Mouse (Mus musculus): Measurements from ENCODE around the gene Cpa5. TPM values are rescaled to one million over a fixed set of nuclear protein-coding genes. Genes with fewer than 3 reads are reported as not detected.
A peak's percentile ranks its signal among the peaks of the same experiment; 100 is the strongest.

Gene Cpa5
- polyA plus RNA-seq, 1 experiment from 2014 or later: 0.10 TPM

- WGBS: 32% methylated on average over 3 of the region's 3 CpGs
- Histone ChIP-seq H3K4me1 (ENCODE audit: control insufficient read depth, insufficient read depth, low read length) (peaks cover 4% of the 10 kb centered on the region; the same call in 1 of the 2 replicates), H3K27ac (ENCODE audit: low read depth, low read length) (no peak overlapping the region), H3K4me2 (ENCODE audit: low read length) (no peak overlapping the region), H3K9ac (ENCODE audit: low read length) (no peak overlapping the region), H3K27me3 (replicated peaks; ENCODE audit: control insufficient read depth, insufficient read depth, low read length) (no peaks in the 10 kb centered on the region), H3K36me3 (ENCODE audit: control insufficient read depth, insufficient read depth, low read length) (no peaks in the 10 kb centered on the region), H3K9me3 (replicated peaks; ENCODE audit: control insufficient read depth, low read length) (no peaks in the 10 kb centered on the region), H3K4me3 (ENCODE audit: low read depth, low read length) (no peak overlapping the region)
- ATAC-seq (no peak), DNase-seq (ENCODE audit: low spot score) (no peak)
These were observed 33.7 kb downstream of the Cpa5 start for GRCm38 (mm10) chr6:30644462-30644861.

- Histone ChIP-seq H3K36me3 (ENCODE audit: control insufficient read depth, insufficient read depth, low read length) (no peaks in the 10 kb centered on the region), H3K9me3 (replicated peaks; ENCODE audit: control insufficient read depth, low read length) (no peaks in the 10 kb centered on the region), H3K9ac (ENCODE audit: low read length) (no peak overlapping the region), H3K4me3 (ENCODE audit: low read depth, low read length) (no peak overlapping the region), H3K4me2 (ENCODE audit: low read length) (no peak overlapping the region), H3K4me1 (ENCODE audit: control insufficient read depth, insufficient read depth, low read length) (peaks cover 7% of the 10 kb centered on the region; the same call in 1 of the 2 replicates), H3K27ac (ENCODE audit: low read depth, low read length) (no peak overlapping the region), H3K27me3 (replicated peaks; ENCODE audit: control insufficient read depth, insufficient read depth, low read length) (no peaks in the 10 kb centered on the region)
- ATAC-seq (no peak), DNase-seq (ENCODE audit: low spot score) (no peak)
- WGBS: 86% methylated on average over 6 of the region's 6 CpGs
These were observed 34.6 kb downstream of the Cpa5 start for GRCm38 (mm10) chr6:30645379-30645778.

- no peak for ATAC-seq
- DNase-seq (ENCODE audit: low spot score): peak; percentile 47
- no peak overlapping the region for H3K27ac ChIP-seq (ENCODE audit: low read depth, low read length)
- H3K9me3 ChIP-seq (replicated peaks; ENCODE audit: control insufficient read depth, low read length): no peaks in the 10 kb centered on the region
- no peak overlapping the region for H3K9ac ChIP-seq (ENCODE audit: low read length)
- H3K4me3 ChIP-seq (ENCODE audit: low read depth, low read length): no peak overlapping the region
- no peak overlapping the region for H3K4me2 ChIP-seq (ENCODE audit: low read length)
- no peaks in the 10 kb centered on the region for H3K27me3 ChIP-seq (replicated peaks; ENCODE audit: control insufficient read depth, insufficient read depth, low read length)
- H3K36me3 ChIP-seq (ENCODE audit: control insufficient read depth, insufficient read depth, low read length): no peaks in the 10 kb centered on the region
- peaks cover 28% of the 10 kb centered on the region for H3K4me1 ChIP-seq (ENCODE audit: control insufficient read depth, insufficient read depth, low read length)
- 61% methylated on average over 11 of the region's 11 CpGs for WGBS
These were observed 39.0 kb downstream of the Cpa5 start for GRCm38 (mm10) chr6:30649651-30650296.

GRCm38 (mm10) chr6:30652425-30653188 lies 41.8 kb downstream of the Cpa5 start:
- WGBS: 40% methylated on average over 9 of the region's 9 CpGs
- no peak overlapping the region for H3K9ac ChIP-seq (ENCODE audit: low read length)
- no peak for DNase-seq (ENCODE audit: low spot score)
- no peak for ATAC-seq
- peak overlapping the region; percentile 44 for H3K27ac ChIP-seq (ENCODE audit: low read depth, low read length)
- peaks cover 39% of the 10 kb centered on the region for H3K4me1 ChIP-seq (ENCODE audit: control insufficient read depth, insufficient read depth, low read length)
- no peaks in the 10 kb centered on the region for H3K36me3 ChIP-seq (ENCODE audit: control insufficient read depth, insufficient read depth, low read length)
- H3K27me3 ChIP-seq (replicated peaks; ENCODE audit: control insufficient read depth, insufficient read depth, low read length): no peaks in the 10 kb centered on the region
- H3K4me3 ChIP-seq (ENCODE audit: low read depth, low read length): no peak overlapping the region
- no peak overlapping the region for H3K4me2 ChIP-seq (ENCODE audit: low read length)
- no peaks in the 10 kb centered on the region for H3K9me3 ChIP-seq (replicated peaks; ENCODE audit: control insufficient read depth, low read length)

- no peak overlapping the region for H3K4me2 ChIP-seq (ENCODE audit: low read length)
- peak overlapping the region; percentile 83; the same call in 1 of the 2 replicates for H3K27ac ChIP-seq (ENCODE audit: low read depth, low read length)
- no peak overlapping the region; the same call in 1 of the 2 replicates for H3K9ac ChIP-seq (ENCODE audit: low read length)
- no peak for DNase-seq (ENCODE audit: low spot score)
- H3K27me3 ChIP-seq (replicated peaks; ENCODE audit: control insufficient read depth, insufficient read depth, low read length): no peaks in the 10 kb centered on the region
- H3K4me1 ChIP-seq (ENCODE audit: control insufficient read depth, insufficient read depth, low read length): peaks cover 39% of the 10 kb centered on the region
- H3K36me3 ChIP-seq (ENCODE audit: control insufficient read depth, insufficient read depth, low read length): no peaks in the 10 kb centered on the region
- no peaks in the 10 kb centered on the region for H3K9me3 ChIP-seq (replicated peaks; ENCODE audit: control insufficient read depth, low read length)
- no peak for ATAC-seq
- WGBS: 56% methylated on average over 6 of the region's 6 CpGs
- no peak overlapping the region for H3K4me3 ChIP-seq (ENCODE audit: low read depth, low read length)
These were observed 42.7 kb downstream of the Cpa5 start for GRCm38 (mm10) chr6:30653518-30653917.

GRCm38 (mm10) chr6:30654402-30654859 lies 43.6 kb downstream of the Cpa5 start:
- Histone ChIP-seq H3K27ac (ENCODE audit: low read depth, low read length) (peak overlapping the region; percentile 83), H3K27me3 (replicated peaks; ENCODE audit: control insufficient read depth, insufficient read depth, low read length) (no peaks in the 10 kb centered on the region), H3K4me3 (ENCODE audit: low read depth, low read length) (no peak overlapping the region), H3K4me1 (ENCODE audit: control insufficient read depth, insufficient read depth, low read length) (peaks cover 39% of the 10 kb centered on the region), H3K9ac (ENCODE audit: low read length) (peak overlapping the region; percentile 38), H3K36me3 (ENCODE audit: control insufficient read depth, insufficient read depth, low read length) (no peaks in the 10 kb centered on the region), H3K4me2 (ENCODE audit: low read length) (0 out of 2 replicates have a peak overlapping the region, but pooled peaks have one; percentile 10), H3K9me3 (replicated peaks; ENCODE audit: control insufficient read depth, low read length) (no peaks in the 10 kb centered on the region)
- peak; percentile 73 for ATAC-seq
- WGBS: 4% methylated on average over 6 of the region's 6 CpGs
- peak; percentile 79 for DNase-seq (ENCODE audit: low spot score)

GRCm38 (mm10) chr6:30654932-30655331 lies 44.1 kb downstream of the Cpa5 start:
- Histone ChIP-seq H3K36me3 (ENCODE audit: control insufficient read depth, insufficient read depth, low read length) (no peaks in the 10 kb centered on the region), H3K4me3 (ENCODE audit: low read depth, low read length) (no peak overlapping the region), H3K9me3 (replicated peaks; ENCODE audit: control insufficient read depth, low read length) (no peaks in the 10 kb centered on the region), H3K27ac (ENCODE audit: low read depth, low read length) (peak overlapping the region; percentile 83), H3K27me3 (replicated peaks; ENCODE audit: control insufficient read depth, insufficient read depth, low read length) (no peaks in the 10 kb centered on the region), H3K9ac (ENCODE audit: low read length) (peak overlapping the region; percentile 38), H3K4me2 (ENCODE audit: low read length) (no peak overlapping the region), H3K4me1 (ENCODE audit: control insufficient read depth, insufficient read depth, low read length) (peaks cover 38% of the 10 kb centered on the region)
- 41% methylated on average over 3 of the region's 3 CpGs for WGBS
- DNase-seq (ENCODE audit: low spot score) (no peak), ATAC-seq (peak; percentile 42)

- no peak for ATAC-seq
- H3K36me3 ChIP-seq (ENCODE audit: control insufficient read depth, insufficient read depth, low read length): no peaks in the 10 kb centered on the region
- no peak overlapping the region for H3K4me3 ChIP-seq (ENCODE audit: low read depth, low read length)
- peaks cover 36% of the 10 kb centered on the region for H3K4me1 ChIP-seq (ENCODE audit: control insufficient read depth, insufficient read depth, low read length)
- H3K27ac ChIP-seq (ENCODE audit: low read depth, low read length): no peak overlapping the region
- WGBS: 97% methylated on average over 12 of the region's 12 CpGs
- H3K27me3 ChIP-seq (replicated peaks; ENCODE audit: control insufficient read depth, insufficient read depth, low read length): no peaks in the 10 kb centered on the region
- no peaks in the 10 kb centered on the region for H3K9me3 ChIP-seq (replicated peaks; ENCODE audit: control insufficient read depth, low read length)
- no peak for DNase-seq (ENCODE audit: low spot score)
- H3K4me2 ChIP-seq (ENCODE audit: low read length): no peak overlapping the region
- no peak overlapping the region for H3K9ac ChIP-seq (ENCODE audit: low read length)
These were observed 46.5 kb downstream of the Cpa5 start for GRCm38 (mm10) chr6:30657279-30657678.

GRCm38 (mm10) chr6:30658619-30659018 lies 47.8 kb downstream of the Cpa5 start:
- ATAC-seq (no peak), DNase-seq (ENCODE audit: low spot score) (no peak)
- WGBS: 87% methylated on average over 9 of the region's 9 CpGs
- Histone ChIP-seq H3K4me2 (ENCODE audit: low read length) (no peak overlapping the region), H3K4me1 (ENCODE audit: control insufficient read depth, insufficient read depth, low read length) (peaks cover 23% of the 10 kb centered on the region), H3K9me3 (replicated peaks; ENCODE audit: control insufficient read depth, low read length) (no peaks in the 10 kb centered on the region), H3K9ac (ENCODE audit: low read length) (no peak overlapping the region), H3K4me3 (ENCODE audit: low read depth, low read length) (no peak overlapping the region), H3K27me3 (replicated peaks; ENCODE audit: control insufficient read depth, insufficient read depth, low read length) (no peaks in the 10 kb centered on the region), H3K27ac (ENCODE audit: low read depth, low read length) (no peak overlapping the region), H3K36me3 (ENCODE audit: control insufficient read depth, insufficient read depth, low read length) (no peaks in the 10 kb centered on the region)

Data from forebrain, embryonic 14.5 days (tissue).